Mouse (Mus musculus) neural tube, embryonic 14.5 days (tissue): ENCODE results near the gene Tmem19. TPM values are rescaled to one million over a fixed set of nuclear protein-coding genes. Genes with fewer than 3 reads are reported as not detected.

Source experiments
- ATAC-seq: fragments of 200-750 bp; cut with Nextera tagmentation; 2 replicates; pipeline ENCODE4 v1.8.0; 2017; ENCODE audit warnings: low read depth, mild to moderate bottlenecking, moderate TSS enrichment, moderate library complexity
- H3K27ac ChIP-seq: fragments of 300-500 bp; sonication (generic); 2 replicates; pipeline ENCODE4 v1.5.1; 2014; ENCODE audit warnings: low read depth, mild to moderate bottlenecking, control low read depth, low read length, moderate library complexity, mixed read lengths
- H3K27me3 ChIP-seq: fragments of 300-500 bp; sonication (generic); 2 replicates; pipeline ENCODE4 v1.6.1; 2014; ENCODE audit warnings: low read length; ENCODE audit not compliant: control insufficient read depth, insufficient read depth
- H3K36me3 ChIP-seq: fragments of 300-500 bp; sonication (generic); 2 replicates; pipeline ENCODE4 v1.6.1; 2014; ENCODE audit warnings: low read length, mixed read lengths; ENCODE audit not compliant: control insufficient read depth, insufficient read depth
- H3K4me1 ChIP-seq: fragments of 300-500 bp; sonication (generic); 2 replicates; pipeline ENCODE4 v1.6.1; 2014; ENCODE audit warnings: low read length; ENCODE audit not compliant: control insufficient read depth, insufficient read depth
- H3K4me2 ChIP-seq: fragments of 300-500 bp; sonication (generic); 2 replicates; pipeline ENCODE4 v1.6.1; 2014; ENCODE audit warnings: mild to moderate bottlenecking, low read depth, low read length, control low read depth
- H3K4me3 ChIP-seq: fragments of 300-500 bp; sonication (generic); 2 replicates; pipeline ENCODE4 v1.5.1; 2014; ENCODE audit warnings: low read depth, low read length, control low read depth, mixed read lengths
- H3K9ac ChIP-seq: fragments of 300-500 bp; sonication (generic); replicated peaks from 2 replicates; pipeline ENCODE4 v1.6.1; 2014; ENCODE audit warnings: low read depth, mild to moderate bottlenecking, control low read depth, low read length, mixed read lengths
- H3K9me3 ChIP-seq: fragments of 300-500 bp; sonication (generic); 2 replicates; pipeline ENCODE4 v1.6.1; 2016; ENCODE audit warnings: low read length; ENCODE audit not compliant: control insufficient read depth
- WGBS: fragments of 180-500 bp; shearing (Covaris S2); extraction: QIAGEN DNeasy Blood & Tissue Kit; methylation state at CpG from one replicate; pipeline ENCODE4 v1.1.7; 2014; 5-methylcytosine and 5-hydroxymethylcytosine counted together
- polyA plus RNA-seq: library from polyadenylated mRNA; unstranded; fragments of >200 nt; fragmentation: Nextera tagmentation; extraction: Ambion mirVana; gene quantifications from 2 replicates; pipeline ENCODE4 v1.2.1, GENCODE M21; 2014

Gene Tmem19
- polyA plus RNA-seq, 1 experiment from 2014 or later: 39.3 TPM

DNA sequence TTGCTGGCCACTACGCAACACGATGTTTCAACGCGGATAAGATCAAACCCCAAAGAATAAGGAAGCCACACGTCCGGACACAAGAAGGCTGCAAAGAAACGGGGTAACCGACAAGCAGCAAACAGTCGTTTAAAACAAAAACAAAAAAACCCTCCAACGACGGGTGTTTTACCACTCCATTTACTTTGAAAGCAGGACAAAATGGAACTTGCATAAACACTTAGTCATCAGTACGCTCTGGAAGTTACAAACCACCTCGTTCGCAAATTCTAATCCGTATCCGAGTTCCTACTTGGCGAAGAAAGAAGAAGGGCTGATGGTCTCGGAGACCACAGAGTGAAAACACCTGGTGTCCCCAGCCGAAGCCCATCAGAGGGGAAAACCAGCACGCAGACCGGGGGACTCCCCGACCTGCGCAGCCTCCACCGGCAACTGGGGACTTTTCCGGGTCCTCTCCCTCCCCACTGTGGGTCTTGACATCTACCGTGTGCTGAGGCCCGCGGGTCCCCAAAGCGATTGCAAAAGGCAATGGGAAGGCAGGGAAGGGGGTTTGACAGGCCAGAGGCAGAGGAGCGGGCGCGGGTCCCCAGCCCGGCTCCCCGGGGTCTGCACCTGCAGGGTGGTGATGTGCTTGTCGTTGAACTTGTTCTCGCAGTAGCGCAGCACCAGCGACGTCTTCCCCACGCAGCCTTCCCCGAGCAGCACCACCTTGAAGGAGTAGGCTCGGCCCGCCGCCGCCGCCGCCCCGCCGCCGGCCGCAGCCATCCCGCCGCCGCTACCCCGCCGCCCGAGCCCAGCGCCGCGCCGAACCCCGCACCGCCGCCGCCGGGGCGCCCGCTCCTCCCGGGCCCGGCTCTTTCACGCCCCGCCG is 47.5 kb downstream of the Tmem19 start:
- Histone ChIP-seq H3K9ac (peak overlapping the region; percentile 86), H3K9me3 (no peaks in the 10 kb centered on the region), H3K27ac (peak overlapping the region; percentile 98), H3K36me3 (no peaks in the 10 kb centered on the region), H3K27me3 (no peaks in the 10 kb centered on the region; the same call in 1 of the 2 replicates), H3K4me3 (peak overlapping the region; percentile 93), H3K4me2 (peak overlapping the region; percentile 55), H3K4me1 (peaks cover 20% of the 10 kb centered on the region)
- WGBS: 1% methylated on average over 39 of the region's 73 CpGs
- ATAC-seq: peak; percentile 72

DNA sequence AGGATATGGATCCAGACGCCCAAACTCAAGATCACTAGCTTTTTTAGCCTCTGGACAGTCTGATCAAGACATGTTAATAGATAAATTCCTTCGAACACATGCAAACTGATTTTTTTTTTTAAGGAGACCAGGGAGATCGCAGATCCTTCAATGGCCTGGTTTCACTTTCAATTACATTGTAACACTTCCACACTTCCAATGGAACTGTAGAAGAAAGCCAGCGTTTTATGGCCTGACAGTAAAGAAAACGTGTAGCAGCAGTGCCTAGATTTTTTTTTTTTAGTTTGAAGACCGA is 48.1 kb downstream of the Tmem19 start:
- peak overlapping the region; percentile 55 for H3K4me2 ChIP-seq
- 19% methylated on average over 6 of the region's 6 CpGs for WGBS
- ATAC-seq: no peak
- H3K36me3 ChIP-seq: no peaks in the 10 kb centered on the region
- H3K4me1 ChIP-seq: peaks cover 20% of the 10 kb centered on the region
- no peaks in the 10 kb centered on the region for H3K9me3 ChIP-seq
- peak overlapping the region; percentile 93 for H3K4me3 ChIP-seq
- no peak overlapping the region for H3K27ac ChIP-seq
- peak overlapping the region; percentile 86; the same call in 1 of the 2 replicates for H3K9ac ChIP-seq
- H3K27me3 ChIP-seq: no peaks in the 10 kb centered on the region; the same call in 1 of the 2 replicates

DNA sequence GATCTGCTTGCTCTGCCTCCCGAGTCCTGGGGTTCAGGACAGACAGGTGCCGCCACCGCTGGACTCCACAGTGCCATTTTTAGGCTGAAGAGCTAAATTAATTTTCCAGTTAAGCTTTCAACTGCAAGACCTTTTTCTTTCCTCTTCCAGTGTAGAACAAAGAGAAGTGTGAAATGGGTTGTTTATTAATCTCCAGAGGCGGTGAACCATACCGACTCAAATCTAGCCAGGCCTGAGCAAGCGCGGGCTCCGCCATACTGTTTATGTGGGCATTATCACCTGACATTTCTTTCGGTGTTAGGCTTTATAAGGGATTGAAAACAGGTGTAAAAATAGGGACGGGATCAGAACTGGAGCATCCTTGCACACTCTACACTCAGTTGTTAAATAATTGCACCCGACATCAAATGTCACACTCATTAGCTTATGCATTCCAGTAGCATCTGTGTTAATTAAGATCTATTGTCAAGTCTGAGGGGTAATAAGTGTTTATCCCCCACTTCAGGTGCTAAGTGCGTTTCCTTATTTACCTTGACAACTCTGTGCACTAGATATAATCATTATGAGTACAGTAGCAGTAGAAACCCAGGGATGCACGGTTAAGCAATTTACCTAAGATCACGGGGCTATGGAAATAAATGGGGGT is 48.5 kb downstream of the Tmem19 start:
- Histone ChIP-seq H3K4me2 (peak overlapping the region; percentile 55), H3K36me3 (no peaks in the 10 kb centered on the region), H3K9me3 (no peaks in the 10 kb centered on the region), H3K4me1 (peaks cover 20% of the 10 kb centered on the region), H3K9ac (peak overlapping the region; percentile 86; the same call in 1 of the 2 replicates), H3K27ac (no peak overlapping the region; the same call in 1 of the 2 replicates), H3K4me3 (peak overlapping the region; percentile 93), H3K27me3 (no peaks in the 10 kb centered on the region; the same call in 1 of the 2 replicates)
- 45% methylated on average over 14 of the region's 14 CpGs for WGBS
- ATAC-seq: no peak

DNA sequence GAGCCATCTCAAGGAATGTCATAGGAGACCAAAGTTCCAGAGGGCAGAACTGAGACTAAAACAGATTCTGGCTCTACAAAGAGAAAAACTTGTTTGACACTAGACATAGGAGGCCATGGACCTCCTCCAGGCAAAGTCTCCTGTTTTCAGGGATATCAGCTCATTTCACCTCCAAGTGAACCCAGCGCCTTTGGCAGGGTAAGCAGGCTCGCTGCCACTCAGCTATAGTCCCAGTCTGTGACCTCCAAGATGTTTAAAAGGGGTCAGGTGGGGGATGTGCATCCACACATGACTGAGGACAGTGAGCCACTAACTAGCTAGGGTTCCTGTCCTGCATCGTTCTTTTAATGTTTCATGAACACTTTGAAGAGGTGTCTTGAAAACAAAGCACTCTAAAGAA is 49.6 kb downstream of the Tmem19 start:
- Histone ChIP-seq H3K4me3 (0 out of 2 replicates have a peak overlapping the region, but pooled peaks have one; percentile 8), H3K4me1 (peaks cover 20% of the 10 kb centered on the region), H3K27ac (no peak overlapping the region), H3K9ac (no peak overlapping the region), H3K27me3 (no peaks in the 10 kb centered on the region; the same call in 1 of the 2 replicates), H3K9me3 (no peaks in the 10 kb centered on the region), H3K36me3 (no peaks in the 10 kb centered on the region), H3K4me2 (no peak overlapping the region)
- WGBS: 61% methylated on average over 3 of the region's 3 CpGs
- no peak for ATAC-seq

DNA sequence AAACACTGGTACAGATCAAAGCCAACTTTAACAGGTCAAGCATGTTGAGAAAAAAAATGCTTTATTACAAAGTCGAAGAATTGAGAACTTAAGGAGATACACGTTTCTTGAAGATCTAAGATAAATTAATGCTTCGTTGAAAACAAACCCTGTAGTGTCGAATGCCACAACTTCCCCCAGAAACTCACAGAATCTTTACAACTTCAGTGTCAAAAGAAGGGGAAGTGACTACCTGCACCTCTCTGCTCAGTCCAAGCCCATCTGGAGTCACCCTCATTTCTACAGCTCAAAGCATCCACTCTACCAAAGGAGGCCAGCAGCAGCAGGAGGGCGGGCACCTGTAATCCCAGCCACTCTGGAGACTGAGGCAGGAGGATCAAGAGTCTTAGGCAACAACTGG is 50.1 kb downstream of the Tmem19 start:
- H3K9me3 ChIP-seq: no peaks in the 10 kb centered on the region
- no peaks in the 10 kb centered on the region for H3K36me3 ChIP-seq
- no peak overlapping the region for H3K9ac ChIP-seq
- ATAC-seq: no peak
- H3K4me1 ChIP-seq: peaks cover 20% of the 10 kb centered on the region
- H3K27ac ChIP-seq: no peak overlapping the region
- no peak overlapping the region for H3K4me2 ChIP-seq
- H3K27me3 ChIP-seq: no peaks in the 10 kb centered on the region; the same call in 1 of the 2 replicates
- WGBS: 89% methylated on average over 5 of the region's 5 CpGs
- H3K4me3 ChIP-seq: no peak overlapping the region

DNA sequence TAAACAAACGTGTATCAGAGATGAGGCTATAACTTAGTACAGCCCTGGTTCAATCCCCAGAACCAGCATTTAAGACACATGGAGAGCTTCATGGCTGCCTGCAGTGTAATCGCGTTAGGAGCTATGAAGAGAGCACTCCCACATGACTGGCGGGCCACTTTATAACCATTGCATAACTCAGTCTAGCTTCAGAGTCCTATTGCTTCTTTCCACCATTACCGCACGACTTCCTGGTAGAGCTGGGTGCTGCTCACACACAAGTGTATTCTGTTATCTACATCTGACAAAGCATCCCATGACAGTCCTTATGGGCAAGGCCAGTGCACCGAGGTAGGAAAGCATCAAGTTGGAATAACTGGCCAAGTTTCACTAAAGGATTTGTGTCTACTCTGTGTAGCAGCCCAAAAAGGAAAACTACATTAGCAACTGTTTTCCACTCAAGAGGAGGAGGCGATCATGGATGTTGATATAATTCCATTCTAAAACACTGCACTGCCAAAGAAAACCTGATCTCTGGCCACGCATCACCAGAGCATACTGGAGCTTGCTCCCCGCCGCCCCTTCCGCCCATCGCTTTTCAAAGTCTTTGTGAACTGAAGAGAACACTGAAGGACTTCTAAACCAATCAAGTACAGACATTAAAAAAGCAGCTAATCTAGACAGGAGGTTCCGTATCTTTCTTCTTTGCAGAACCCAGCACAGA is 50.9 kb downstream of the Tmem19 start:
- Histone ChIP-seq H3K9me3 (no peaks in the 10 kb centered on the region), H3K27ac (no peak overlapping the region), H3K36me3 (no peaks in the 10 kb centered on the region), H3K4me1 (peaks cover 20% of the 10 kb centered on the region), H3K4me2 (no peak overlapping the region), H3K9ac (no peak overlapping the region), H3K27me3 (no peaks in the 10 kb centered on the region; the same call in 1 of the 2 replicates), H3K4me3 (no peak overlapping the region)
- 85% methylated on average over 14 of the region's 14 CpGs for WGBS
- ATAC-seq: no peak

DNA sequence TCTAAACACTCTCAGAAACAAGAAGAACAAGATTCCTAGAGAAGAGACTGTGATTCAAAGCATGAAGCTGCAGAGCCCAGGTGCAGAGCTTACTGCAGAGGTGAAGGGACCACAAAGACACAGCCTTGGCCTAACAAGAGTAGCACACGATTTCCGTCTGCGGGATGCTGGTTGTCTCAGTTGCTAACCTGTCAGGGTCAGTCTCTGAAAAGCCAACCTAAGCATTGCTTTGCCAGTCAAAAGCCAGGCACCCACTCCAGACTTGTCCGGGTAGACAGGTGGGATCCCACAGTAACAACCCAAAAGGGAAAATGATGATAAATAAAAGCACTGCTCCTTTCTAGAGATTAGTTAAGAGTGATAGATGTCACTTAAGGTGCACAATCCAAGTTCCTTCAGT is 53.1 kb downstream of the Tmem19 start:
- Histone ChIP-seq H3K9me3 (no peaks in the 10 kb centered on the region), H3K36me3 (no peaks in the 10 kb centered on the region), H3K9ac (no peak overlapping the region), H3K4me2 (no peak overlapping the region), H3K27me3 (no peaks in the 10 kb centered on the region), H3K4me1 (peaks cover 18% of the 10 kb centered on the region), H3K4me3 (no peak overlapping the region), H3K27ac (no peak overlapping the region)
- over 99% methylated on average over 4 of the region's 4 CpGs for WGBS
- no peak for ATAC-seq

DNA sequence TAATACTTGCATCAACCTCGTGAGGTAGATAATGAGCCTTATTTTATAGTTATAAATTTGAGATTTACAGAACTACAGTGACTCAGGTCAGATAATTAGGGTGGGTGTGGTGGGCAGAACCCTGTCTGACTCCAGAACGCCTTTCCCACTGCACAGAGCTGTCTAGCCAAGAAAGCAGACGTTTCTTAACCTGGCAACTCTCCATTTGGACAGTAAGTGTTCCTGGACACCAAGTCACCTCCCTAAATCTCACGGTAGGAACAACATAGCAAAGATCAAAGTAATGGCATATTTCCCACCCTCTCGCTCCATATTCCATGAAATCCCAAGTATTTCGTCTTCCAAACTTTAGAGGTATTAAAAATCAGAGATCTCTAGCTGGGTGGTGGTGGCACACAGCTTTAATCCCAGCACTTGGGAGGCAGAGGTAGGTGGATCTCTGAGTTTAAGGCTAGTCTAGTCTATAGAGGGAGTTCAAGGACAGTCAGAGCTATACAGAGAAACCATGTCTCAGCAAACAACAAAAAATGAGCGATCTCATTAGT is 54.9 kb downstream of the Tmem19 start:
- H3K9ac ChIP-seq: no peak overlapping the region
- ATAC-seq: no peak
- 91% methylated on average over 7 of the region's 7 CpGs for WGBS
- peaks cover 2% of the 10 kb centered on the region; the same call in 1 of the 2 replicates for H3K4me1 ChIP-seq
- no peaks in the 10 kb centered on the region for H3K27me3 ChIP-seq
- H3K4me2 ChIP-seq: no peak overlapping the region
- H3K36me3 ChIP-seq: no peaks in the 10 kb centered on the region
- H3K27ac ChIP-seq: no peak overlapping the region
- no peaks in the 10 kb centered on the region for H3K9me3 ChIP-seq
- no peak overlapping the region for H3K4me3 ChIP-seq
